Mouse (Mus musculus) urinary bladder, adult 2 months (tissue): ENCODE results near the gene Fam189a1. TPM values are rescaled to one million over a fixed set of nuclear protein-coding genes. Genes with fewer than 3 reads are reported as not detected.

Source experiments
- DNase-seq: peaks from one replicate; pipeline ENCODE4 v3.0.0; 2022; ENCODE audit warnings: low spot score
- polyA plus RNA-seq: library from polyadenylated mRNA; depleted of rRNA; stranded (reverse); fragments of >200 nt; gene quantifications from 2 replicates; pipeline ENCODE4 v1.2.3, GENCODE M21; 2012

Gene Fam189a1
- polyA plus RNA-seq, 1 experiment = 0.25 TPM

DNA sequence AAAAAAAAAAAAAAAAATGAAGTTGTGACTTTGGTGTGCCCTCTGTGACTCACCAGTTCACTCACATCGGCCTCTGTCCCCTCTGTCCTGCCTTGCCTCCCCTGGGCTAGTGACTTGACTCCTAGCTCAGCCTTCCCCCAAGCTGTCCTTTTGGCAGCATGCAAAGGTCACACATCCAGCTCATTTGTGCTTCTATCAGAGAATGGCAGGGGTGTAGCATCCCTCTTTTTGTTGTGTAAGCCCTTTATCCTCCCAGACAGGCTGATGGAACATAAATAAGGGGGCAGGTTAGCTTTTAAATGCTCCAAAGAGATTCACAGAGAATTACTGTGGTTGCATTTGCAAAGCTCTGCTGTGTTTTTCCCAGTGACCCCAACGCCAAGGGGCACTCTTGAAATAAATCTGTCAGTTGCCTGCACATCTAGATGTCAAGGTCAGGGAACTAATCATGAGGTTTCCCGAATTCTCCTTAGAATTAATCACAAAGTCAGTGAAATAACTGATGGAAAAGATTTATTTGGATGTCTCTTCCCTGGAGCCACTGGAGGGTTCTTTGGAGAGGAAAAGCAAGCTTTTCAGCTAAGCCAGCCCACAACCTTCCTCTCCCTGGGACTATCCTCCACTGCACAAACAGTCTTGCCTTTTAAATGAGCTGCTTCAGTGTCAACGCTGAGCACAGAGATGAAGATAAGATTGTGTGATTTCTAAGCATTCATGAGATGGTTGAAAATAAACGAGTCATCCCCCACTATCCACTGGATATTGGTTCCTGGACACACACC, 326.0 kb downstream of the Fam189a1 start:
- DNase-seq = no peak

DNA sequence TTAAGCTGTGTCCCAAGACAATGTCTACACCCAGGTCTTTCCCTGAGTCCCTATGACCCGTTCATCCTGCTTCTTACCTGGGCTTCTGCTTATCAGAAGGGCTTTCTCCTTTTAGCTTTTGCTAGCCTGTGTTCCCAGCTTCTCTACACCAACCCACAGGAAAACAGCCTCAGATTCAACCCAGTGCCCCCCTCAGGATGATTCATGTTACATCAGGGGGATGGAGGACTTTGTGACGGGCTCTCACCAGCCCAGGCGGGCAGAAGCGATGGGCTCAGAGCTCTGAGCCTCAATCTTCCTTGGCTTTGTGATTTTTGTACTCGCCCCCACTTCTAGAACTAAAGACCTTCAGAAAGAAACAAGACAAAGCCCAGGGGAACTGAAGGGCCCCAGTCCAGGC, 335.3 kb downstream of the Fam189a1 start:
- DNase-seq = no peak

DNA sequence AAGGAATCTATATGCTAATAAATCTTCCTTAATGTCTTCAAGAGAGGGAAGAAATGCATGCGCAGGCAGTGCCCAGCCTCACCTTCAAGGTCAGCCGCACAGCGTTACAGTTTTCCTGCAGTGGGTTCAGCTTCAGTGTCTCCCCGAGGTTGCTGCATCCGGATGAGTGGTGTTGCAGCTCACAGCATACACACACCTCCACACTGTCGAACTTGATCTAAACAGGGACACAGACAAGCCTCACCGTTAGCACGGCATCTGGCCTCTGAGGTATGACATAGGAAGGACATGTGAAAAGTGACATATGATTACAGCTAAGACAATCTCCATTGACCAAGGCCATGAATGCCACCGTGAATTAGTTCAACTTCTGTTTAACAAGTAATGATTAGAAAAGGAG, 336.7 kb downstream of the Fam189a1 start:
- DNase-seq = no peak

DNA sequence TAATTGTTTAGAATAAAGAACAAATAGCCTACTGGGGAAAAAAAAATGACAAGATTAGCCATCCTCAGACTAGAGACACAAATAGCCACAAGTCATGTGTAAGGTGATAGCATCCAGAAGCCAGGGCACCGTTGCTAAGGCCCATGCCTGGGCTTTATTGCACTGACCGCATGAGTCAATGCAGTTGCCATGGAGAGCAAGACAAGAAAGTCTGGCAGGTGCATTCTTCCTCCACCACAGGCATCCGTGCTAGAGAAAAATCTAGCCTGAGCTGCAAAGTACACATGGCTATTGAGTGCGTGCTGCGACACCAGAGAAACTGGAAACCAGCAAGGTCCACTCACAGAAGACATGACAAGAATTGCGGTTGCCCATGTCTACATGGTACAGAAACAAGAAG, 347.5 kb downstream of the Fam189a1 start:
- no peak for DNase-seq

DNA sequence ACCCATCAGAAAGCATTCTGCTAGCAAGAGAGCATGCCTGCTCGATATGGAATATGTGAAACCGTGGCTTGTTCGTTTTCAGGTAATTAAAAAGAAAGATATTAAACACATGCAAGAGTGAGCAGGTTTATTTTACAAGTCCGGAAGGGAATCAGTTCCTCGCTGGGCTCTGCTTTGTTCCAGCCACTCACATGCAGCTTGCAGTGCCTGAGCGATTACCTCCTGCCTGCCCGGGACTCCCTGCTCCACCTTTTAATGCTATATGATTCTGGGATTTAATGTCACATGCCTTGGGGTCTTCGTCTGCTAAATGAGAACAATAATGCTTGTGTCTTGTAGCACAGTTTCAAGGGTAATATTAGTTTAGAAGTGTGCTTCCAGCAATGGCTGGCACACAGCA, 351.3 kb downstream of the Fam189a1 start:
- DNase-seq = no peak

DNA sequence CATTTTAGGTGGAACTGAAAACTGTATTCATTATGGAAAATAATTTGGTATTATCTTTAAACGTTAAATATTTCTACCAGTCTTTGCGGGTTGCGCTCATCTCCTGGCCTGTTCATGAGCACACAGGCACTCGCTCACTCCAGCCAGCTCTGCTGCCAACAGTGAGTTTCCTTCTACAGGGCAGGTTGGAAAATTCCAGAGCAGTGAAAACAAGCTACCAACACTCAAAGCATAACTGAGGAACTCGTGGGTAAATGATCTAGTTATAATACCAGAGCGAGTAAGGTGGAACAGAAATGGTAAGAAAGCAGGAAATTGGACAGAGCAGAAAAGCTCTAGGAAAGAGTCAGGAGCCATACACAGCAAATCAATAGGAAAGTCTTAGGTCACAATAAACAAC, 360.8 kb downstream of the Fam189a1 start:
- no peak for DNase-seq

DNA sequence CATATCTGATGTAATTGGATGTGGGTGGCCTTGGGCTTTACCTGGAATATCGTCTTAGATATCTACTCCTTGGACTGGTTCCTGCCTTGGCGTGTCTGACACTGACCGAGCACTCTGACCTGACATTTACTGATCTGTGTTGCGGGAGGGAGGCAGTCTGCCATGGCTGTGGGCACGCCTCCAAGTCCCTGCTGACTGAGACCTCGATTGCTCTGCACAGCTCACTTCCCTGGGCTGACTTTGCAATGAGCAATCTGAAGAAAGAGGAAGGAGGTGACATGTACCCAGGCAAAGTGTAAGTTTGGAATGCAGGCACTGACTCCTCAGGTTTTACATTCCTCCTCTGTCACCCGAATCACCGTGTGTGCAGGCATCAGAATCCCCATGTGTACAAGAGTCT, 364.3 kb downstream of the Fam189a1 start:
- no peak for DNase-seq

DNA sequence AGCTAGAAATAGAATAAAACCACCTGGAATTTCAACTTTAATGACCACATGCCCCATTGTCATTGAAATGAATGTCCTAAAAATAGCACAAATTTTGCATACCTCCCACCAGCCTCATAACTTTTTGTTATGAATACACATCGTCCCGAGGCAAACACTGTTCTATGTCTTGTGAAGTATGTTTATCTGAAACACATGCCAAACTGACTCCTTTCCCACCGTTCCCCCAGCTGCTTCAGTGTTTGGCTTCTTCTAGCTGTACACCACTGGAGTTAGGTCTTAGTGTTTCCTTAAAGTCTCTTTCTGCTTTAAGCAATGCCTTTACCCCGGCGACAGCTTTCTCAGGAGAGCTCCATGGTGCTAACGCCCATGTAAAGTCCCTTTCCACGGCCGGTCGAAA, 365.2 kb downstream of the Fam189a1 start:
- DNase-seq = no peak

DNA sequence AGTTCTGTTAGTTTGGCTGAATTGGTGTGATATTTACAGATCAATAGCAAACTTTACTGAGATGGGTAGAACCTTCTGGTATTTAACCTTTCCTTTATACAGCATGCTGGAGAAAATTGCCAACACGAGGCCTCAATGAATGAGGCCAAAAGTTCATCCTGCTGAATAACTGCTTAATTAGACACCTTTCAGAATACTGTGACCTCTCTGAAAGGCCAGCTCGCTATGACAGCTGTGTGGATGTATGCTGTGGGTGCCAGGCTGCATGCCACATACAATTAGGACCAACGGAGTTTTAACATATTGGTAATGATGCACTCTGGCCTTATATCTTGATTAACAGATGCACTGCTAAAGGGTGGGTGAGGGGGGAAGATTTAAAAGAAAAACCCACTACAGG, 371.3 kb downstream of the Fam189a1 start:
- no peak for DNase-seq

DNA sequence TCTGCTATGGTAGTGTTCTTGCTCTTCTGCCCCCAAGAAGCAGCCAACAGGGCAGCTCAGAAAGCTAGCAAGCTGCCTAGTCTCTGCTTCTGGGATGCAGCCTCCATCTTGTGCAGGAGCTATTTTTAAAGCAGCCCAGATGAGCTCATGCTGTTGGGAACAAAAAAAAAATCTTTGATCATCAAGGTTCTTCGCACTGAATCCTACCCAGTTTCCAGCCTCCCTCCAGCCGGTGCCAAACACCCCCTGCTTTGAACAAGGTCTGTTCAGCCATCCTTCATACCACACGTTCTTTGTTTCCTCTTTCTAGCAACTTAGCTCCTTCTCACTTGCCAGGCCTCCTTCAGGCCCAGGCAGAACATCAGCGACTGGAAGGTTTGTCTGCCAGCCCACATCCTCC, 376.9 kb downstream of the Fam189a1 start:
- no peak for DNase-seq

DNA sequence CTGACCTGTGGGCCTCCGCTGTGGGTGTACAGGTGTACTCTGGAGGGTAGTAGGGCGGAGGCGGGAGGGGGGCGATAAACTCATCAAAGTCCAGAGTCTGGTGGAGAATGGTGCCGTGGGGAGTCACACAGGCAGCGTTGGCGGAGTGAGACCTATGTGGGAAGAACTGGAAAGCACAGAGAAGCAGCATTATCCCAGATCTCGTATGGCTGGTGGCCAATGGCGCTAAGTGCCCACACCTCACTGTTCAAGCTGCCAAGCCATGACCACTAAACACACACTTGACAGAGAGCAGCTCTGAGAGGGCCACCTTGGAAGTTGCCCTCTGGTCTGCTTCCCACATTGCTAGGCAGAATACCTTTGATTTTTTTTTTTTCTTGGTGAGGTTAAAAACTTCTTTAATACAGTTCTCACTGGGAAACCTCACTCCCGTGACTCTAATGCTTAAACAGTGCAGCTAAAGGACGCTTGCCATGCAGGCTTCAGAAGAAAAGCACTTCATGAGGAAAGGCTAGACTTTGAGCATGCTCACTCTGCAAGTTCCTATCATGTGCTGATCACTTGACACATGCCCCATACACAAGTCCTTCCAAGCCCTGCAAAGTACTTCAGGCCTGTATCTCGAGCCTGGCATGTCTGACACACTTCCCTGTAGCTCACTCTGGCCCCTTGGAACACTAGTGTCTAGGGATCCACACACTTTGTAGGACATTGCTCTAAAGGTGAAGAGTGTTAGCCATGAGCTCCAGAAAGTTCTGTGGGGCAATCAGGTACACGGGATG, 379.5 kb downstream of the Fam189a1 start:
- DNase-seq = no peak

DNA sequence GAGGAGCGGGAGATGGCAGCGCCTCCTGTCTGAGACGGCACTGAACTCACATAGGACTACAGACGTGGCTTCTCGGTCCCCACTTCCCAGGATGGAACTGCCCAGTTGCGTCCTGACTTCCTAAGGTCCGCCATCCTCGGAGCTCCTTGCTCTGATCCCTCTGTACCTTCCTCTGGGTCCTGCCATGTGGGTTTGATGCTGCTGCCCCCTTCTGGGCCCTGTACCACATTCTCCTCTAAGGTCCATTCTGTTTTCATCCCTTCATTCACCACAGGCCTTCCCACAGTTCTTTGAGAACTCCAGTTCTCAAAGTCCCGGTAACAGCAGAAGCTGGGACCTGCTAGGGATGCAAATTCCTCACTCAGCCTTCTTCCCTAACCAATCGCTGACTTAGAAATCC, 382.9 kb downstream of the Fam189a1 start:
- no peak for DNase-seq

DNA sequence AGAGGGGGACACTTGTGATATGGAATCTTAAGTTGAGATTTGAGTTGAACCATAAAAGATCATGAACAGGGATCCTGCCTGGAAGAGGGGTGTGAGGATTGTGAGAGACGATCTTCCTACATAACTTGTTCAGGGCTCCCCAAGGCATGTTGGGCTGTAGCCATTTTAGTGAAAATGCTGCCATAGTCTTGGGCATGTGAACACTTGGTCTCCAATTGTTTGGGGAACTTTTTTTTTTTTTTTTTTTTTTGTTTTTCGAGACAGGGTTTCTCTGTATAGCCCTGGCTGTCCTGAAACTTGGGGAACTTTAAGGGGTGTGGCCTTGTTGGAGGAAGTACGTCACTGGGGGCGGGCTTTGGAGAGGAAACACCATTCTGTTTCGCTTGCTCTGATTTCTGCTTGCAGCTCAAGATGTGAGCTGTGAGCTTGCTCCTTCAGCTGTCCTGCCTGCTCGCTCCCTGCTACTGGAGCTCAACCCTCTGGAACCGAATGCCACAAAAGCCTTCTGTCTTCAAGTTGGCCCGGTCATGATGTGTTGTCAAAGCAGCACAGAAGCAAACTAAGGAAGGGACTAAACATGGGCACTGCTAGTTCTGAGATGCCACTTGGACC, 385.5 kb downstream of the Fam189a1 start:
- DNase-seq = no peak

DNA sequence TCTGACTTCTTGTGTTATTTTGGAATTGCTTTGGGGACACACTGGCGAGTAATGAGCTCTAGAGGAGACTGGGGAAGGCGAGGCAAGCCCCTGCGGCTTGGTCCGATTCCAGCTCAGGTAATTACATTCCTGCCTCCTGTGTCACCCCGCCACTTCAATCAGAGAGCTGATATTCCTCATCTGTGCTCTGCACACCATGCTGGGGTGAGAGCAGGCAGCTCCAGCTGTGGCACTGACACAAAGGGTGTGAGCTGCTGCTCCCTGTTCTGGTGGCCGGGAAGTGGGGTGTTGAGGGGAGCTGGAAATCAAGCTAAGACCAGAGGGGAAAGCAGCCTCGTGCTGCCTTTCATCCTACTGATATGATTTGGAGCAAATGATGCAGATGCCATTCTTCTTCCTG, 386.6 kb downstream of the Fam189a1 start:
- DNase-seq = no peak

DNA sequence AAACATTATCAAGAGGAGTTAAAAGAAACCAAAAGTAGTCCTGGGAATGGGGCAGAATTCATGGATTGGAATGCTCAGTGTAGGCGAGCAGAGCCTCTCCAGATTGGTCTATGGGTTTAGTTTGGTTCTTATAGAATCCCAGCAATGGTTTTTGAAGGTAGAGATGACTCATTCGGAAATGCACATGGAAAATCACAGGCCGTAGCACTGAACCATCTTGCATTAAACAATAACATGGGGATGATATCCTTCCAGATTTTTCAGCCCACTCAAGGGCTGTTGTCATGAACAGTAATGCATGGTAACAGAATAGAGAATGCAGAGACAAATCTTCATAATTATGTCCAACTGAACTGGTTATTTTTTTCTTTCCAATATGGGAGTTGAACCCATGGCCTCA, 390.8 kb downstream of the Fam189a1 start:
- no peak for DNase-seq

DNA sequence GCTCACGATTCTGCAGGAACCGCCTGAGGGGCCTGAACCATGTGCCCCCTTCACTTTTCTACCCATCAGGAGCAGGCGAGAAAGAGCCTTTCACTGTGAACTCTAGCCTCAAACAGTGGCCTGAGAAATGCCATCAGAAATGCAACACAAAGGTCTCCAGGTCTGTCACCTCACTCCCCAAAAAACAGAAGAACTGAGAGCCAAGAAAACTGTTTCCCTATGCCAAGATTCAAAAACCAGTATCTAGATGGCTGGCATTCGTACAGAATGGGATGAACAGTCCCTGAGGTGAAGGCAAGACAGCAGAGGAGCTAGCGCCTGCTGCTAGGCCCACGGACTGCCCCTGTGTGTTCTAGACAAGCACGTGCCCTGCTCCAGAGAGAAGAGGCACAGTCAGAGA, 401.2 kb downstream of the Fam189a1 start:
- DNase-seq = no peak

DNA sequence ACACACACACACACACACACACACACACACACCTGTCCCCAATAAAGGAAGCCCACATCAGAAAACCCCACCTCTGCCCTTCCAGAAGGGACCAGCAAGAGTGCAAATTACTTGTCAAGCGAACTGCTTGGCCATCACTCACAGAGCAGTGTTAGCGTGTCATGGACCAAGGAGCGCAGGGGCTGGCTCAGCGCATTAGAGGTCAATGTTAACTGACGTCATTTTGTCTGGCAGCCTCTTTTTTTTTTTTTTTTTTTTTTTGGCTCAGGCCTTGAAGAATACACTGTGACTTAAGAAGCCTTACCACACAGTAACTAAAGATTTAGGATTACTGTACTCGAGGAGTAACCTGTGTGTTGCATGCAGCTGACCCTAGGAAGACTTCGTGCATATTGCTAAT, 402.2 kb downstream of the Fam189a1 start:
- DNase-seq = no peak

DNA sequence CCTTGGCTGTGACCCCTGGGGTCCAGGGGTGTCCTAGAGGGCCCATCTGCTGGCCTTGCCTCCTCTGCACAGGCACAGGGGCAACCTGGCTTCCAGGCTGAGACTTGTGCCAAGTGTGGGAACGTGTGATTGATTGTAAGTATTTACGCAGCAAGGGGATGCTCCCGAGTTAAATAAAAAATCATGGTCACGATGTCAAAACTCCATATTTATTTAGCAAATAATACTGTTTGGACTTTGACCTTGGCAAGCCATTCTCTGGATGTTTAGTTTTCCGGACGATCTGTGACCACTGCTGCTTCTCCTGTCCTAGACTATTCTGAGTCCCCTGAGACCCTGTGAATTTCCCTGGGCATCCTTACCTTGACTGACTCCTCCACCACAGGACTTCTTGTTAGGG, 402.7 kb downstream of the Fam189a1 start:
- no peak for DNase-seq

DNA sequence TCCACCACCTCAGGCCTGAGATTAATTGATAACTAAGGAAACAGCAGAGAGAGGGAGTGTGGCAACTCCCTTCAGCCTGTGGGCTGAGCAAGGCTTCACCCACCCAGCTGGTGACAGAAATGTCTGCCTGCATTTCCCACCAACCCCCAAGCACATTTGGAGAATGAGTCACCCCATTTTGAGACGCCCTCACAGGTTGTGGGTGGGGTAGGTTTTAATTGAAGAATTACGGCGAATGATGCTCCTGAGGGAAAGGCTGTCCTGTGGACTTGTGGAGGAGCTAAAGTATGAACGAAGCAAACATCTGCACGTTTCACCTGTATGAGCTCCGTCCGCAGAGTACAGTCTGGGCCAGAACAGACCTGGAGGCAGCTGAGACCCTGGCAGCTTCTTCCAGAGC, 404.2 kb downstream of the Fam189a1 start:
- no peak for DNase-seq

DNA sequence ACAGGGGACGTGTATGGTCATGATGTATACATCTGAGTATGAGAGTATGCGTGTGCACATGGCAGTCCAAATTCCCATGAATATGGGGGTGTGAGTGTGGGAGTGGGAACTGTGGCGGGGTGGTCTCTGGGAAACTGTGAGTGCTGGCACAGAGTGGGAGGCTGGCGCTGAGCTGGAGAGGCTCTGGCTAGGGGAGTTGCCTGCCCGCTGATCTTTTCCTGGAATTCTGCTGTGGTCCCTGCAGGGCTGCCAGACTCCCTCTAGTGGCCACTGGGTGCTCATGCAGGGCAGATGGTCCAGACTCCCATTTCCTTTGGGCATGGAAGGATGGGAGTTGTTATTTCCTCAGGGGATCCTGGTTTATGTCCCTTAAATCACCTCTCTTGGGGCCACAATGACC, 404.9 kb downstream of the Fam189a1 start:
- no peak for DNase-seq

DNA sequence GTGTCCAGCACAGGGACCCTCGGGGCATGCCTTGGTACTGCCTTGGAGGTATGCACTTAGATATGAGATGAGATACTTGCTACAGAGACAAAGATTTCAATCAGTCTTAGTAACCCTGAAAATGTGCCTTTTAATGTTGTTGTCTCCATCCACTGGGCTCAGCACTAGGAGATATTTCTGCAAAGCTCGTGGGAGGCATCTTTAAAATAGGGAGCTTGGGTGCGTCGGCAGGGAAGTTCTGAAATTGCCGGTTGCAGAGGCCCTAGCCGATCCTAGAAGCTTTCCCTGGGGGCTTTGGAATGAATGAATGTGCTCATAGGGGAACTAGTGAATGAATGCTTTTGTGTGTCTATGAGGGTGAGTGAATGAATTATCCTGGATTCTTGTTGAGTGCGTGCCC, 412.8 kb downstream of the Fam189a1 start:
- no peak for DNase-seq

DNA sequence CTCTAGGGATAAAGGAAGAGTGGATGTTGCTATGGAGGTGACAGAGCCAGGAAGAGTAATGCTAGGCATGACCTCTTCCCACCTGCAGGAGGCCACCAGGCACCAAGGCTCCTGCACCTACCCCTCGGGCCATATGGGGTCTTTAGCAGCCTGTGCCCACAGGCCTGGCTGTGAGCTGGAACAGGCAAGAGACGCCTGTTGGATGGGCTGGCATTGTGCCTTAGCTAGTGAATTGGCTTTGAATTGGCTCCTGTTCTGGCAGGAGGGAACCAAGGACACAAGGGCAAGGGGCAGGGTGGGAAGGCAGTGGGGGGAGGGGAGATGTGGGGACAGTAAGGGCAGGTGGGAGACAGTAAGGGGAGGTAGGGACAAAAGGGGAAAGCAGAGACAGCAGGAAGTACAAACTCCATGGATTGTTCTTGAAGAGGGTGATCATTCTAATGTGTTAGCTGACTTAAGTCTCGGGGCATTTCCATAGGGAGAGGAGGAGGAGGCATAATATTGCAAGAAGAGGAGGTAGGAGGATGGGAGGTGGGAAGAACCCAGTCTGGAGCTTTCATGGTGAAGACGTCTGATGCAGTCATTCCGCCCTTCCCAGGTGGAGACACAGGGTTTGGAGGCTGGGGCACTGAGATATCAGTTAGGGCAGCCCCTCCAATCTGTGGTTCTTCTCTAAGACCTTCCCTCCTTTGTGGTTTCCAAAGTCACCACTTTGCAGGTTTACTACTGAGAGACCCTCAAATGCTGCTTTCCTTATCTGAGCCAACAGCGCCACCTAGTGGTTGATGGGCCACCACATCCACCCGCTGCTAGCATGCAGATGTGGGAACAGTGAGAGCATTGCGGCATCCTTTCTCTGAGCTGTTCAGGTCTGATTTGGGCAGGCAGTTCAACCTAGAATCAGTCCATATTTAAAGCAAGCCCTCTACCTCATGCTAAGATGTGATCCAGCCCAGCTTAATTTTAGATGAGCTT, 414.8 kb downstream of the Fam189a1 start:
- peak; percentile 30 for DNase-seq
